Mouse (Mus musculus) hindbrain, embryonic 15.5 days (tissue): ENCODE measurements around the gene Camsap1. TPM values are rescaled to one million over a fixed set of nuclear protein-coding genes. Genes with fewer than 3 reads are reported as not detected.

ENCODE experiments used
- ATAC-seq: fragments of 200-750 bp; cut with Nextera tagmentation; 2 replicates; pipeline ENCODE4 v1.8.0; 2017; ENCODE audit warnings: low read depth, moderate number of reproducible peaks, moderate TSS enrichment; ENCODE audit not compliant: low FRiP score
- H3K27ac ChIP-seq: fragments of 300-500 bp; sonication (generic); replicated peaks from 2 replicates; pipeline ENCODE4 v1.5.1; 2015; ENCODE audit warnings: mild to moderate bottlenecking, inconsistent platforms
- H3K27me3 ChIP-seq: fragments of 300-500 bp; sonication (generic); 2 replicates; pipeline ENCODE4 v1.6.1; 2015; ENCODE audit warnings: control low read depth, inconsistent platforms
- H3K36me3 ChIP-seq: fragments of 300-500 bp; sonication (generic); 2 replicates; pipeline ENCODE4 v1.6.1; 2015; ENCODE audit warnings: control low read depth, inconsistent platforms
- H3K4me1 ChIP-seq: fragments of 300-500 bp; sonication (generic); replicated peaks from 2 replicates; pipeline ENCODE4 v1.6.1; 2015; ENCODE audit warnings: control low read depth, inconsistent platforms
- H3K4me2 ChIP-seq: fragments of 300-500 bp; sonication (generic); 2 replicates; pipeline ENCODE4 v1.6.1; 2015; ENCODE audit warnings: moderate library complexity, mild to moderate bottlenecking, inconsistent platforms
- H3K4me3 ChIP-seq: fragments of 300-500 bp; sonication (generic); 2 replicates; pipeline ENCODE4 v1.5.1; 2015; ENCODE audit warnings: mild to moderate bottlenecking, inconsistent platforms
- H3K9ac ChIP-seq: fragments of 300-500 bp; sonication (generic); 2 replicates; pipeline ENCODE4 v1.6.1; 2015; ENCODE audit warnings: inconsistent platforms
- H3K9me3 ChIP-seq: fragments of 300-500 bp; sonication (generic); 2 replicates; pipeline ENCODE4 v1.6.1; 2016; ENCODE audit warnings: control low read depth, inconsistent platforms
- WGBS: fragments of 180-500 bp; shearing (Covaris S2); methylation state at CpG from one replicate; pipeline ENCODE4 v1.1.7; 2015; 5-methylcytosine and 5-hydroxymethylcytosine counted together
- polyA plus RNA-seq: library from polyadenylated mRNA; unstranded; fragments of >200 nt; fragmentation: Nextera tagmentation; extraction: Ambion mirVana; gene quantifications from 2 replicates; pipeline ENCODE4 v1.2.1, GENCODE M21; 2015

The Camsap1 gene
- polyA plus RNA-seq, 1 experiment from 2014 or later: 71.7 TPM

DNA sequence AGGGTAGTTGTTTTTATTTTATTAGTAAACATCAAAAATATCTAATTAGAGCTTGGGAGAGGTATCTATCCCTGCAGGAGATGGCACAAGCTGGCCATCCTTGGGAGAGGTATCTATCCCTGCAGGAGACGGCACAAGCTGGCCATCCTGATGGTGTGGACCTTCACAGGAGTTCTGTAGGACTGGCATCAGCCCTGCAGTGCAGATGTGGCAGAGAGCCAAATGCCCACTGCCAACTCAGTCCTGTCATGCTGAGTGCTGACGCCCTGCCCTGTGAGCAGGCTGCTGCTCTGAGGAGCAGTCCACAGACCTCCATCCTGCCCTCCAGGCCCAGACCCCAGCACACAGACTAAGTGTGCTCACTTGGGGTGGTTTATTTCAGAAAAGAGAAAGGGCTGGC lies 18.9 kb upstream of the Camsap1 start:
- 60% methylated on average over 2 of the region's 2 CpGs for WGBS
- no peak for ATAC-seq

DNA sequence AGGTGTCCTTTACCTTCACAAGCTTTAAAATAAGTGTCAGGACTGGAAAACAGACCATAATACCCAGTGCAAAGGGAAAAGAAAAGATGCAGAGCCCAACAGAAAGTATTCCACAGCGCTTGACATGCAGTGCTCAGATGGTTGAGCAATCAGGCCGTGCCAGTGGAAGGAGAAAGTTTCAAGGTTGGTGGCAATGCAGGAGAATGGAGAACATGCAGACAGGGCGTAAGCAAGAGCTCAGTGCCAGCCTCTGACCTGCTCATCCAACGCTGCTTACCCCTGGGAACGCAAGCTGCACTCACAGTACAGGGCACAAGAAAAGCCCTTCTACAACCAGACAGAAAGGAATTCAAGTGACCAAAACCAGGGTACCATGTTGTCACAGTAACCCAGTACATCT lies 18.1 kb upstream of the Camsap1 start:
- Histone ChIP-seq H3K9me3 (no peaks in the 10 kb centered on the region), H3K4me2 (no peak overlapping the region), H3K9ac (no peak overlapping the region), H3K27me3 (no peaks in the 10 kb centered on the region), H3K4me3 (no peak overlapping the region), H3K27ac (no peak overlapping the region), H3K4me1 (no peaks in the 10 kb centered on the region), H3K36me3 (peaks cover 52% of the 10 kb centered on the region)
- 96% methylated on average over 5 of the region's 5 CpGs for WGBS
- ATAC-seq: no peak

More for the DNA sequence above, 18.9 kb upstream of the Camsap1 start:
- Histone ChIP-seq H3K9ac (no peak overlapping the region), H3K4me2 (no peak overlapping the region), H3K27ac (no peak overlapping the region), H3K9me3 (no peaks in the 10 kb centered on the region), H3K4me1 (no peaks in the 10 kb centered on the region), H3K27me3 (no peaks in the 10 kb centered on the region), H3K4me3 (no peak overlapping the region), H3K36me3 (peaks cover 61% of the 10 kb centered on the region)

DNA sequence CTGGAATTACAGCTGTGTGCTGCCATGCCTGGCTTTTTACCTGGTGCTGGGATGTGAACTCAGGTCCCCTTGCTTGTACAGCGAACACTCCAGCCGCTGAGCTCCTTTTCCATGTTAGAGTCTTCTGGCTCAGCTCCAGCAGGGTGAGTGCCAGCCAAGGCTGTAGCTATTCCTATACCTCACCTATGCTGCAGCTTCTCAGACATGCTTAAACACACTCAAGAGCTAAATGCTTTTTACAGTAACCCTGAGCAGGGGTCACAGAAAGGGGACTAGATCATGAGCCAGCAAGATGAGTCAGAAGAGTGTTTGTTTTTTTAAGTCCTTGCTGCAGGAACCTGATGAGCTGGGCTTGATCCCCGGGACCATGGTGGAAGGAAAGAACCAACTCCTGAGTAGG lies 14.6 kb upstream of the Camsap1 start:
- no peaks in the 10 kb centered on the region for H3K27me3 ChIP-seq
- H3K9me3 ChIP-seq: no peaks in the 10 kb centered on the region
- H3K4me3 ChIP-seq: no peak overlapping the region
- no peak overlapping the region for H3K4me2 ChIP-seq
- ATAC-seq: no peak
- peaks cover 33% of the 10 kb centered on the region for H3K36me3 ChIP-seq
- WGBS: 95% methylated on average over 3 of the region's 3 CpGs
- H3K27ac ChIP-seq: no peak overlapping the region
- H3K4me1 ChIP-seq: no peaks in the 10 kb centered on the region
- no peak overlapping the region for H3K9ac ChIP-seq

DNA sequence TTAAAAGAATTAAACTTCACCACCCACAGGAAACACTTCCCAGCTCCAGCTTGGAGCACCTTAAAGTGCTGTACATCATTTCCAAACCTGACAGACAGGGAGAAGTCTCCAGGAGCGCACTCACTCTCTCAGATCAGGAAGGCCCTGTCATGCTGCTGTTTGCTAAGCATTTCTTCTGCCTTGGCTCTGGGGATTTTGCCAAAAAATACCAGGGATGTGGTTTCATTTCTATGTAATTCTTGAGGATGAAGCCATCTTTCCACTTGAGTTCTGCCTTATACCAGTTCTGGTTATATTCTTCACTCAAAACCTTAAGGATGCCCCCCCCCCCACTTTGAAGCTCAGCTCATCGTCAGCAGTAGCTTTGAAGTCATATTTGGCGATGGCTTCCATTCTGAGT lies 11.7 kb upstream of the Camsap1 start:
- no peaks in the 10 kb centered on the region for H3K4me1 ChIP-seq
- no peaks in the 10 kb centered on the region for H3K9me3 ChIP-seq
- H3K27me3 ChIP-seq: no peaks in the 10 kb centered on the region
- 88% methylated on average over 3 of the region's 3 CpGs for WGBS
- ATAC-seq: no peak
- H3K9ac ChIP-seq: no peak overlapping the region
- H3K36me3 ChIP-seq: peaks cover 25% of the 10 kb centered on the region
- H3K4me2 ChIP-seq: no peak overlapping the region
- H3K27ac ChIP-seq: no peak overlapping the region
- H3K4me3 ChIP-seq: no peak overlapping the region

DNA sequence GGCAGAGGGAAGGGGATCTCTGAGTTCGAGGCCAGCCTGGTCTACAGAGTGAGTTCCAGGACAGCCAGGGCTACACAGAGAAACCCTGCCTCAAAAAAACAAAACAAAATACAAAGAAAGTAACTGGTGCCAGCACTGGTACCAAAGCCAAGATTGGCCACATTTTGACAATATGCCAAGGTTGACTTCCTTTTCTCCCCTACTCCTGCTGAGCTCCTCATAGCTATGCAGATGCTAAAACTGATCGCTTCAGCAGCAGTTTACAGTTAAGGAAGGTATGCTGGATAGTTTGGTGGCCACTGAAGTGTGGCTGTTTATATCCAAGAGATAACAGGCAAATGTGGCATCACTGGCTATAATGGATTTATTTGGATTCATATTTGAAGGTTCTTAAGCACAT lies 9.2 kb upstream of the Camsap1 start:
- H3K4me3 ChIP-seq: no peak overlapping the region
- H3K9ac ChIP-seq: no peak overlapping the region
- H3K27ac ChIP-seq: no peak overlapping the region
- ATAC-seq: no peak
- no peaks in the 10 kb centered on the region for H3K27me3 ChIP-seq
- no peaks in the 10 kb centered on the region for H3K4me1 ChIP-seq
- peaks cover 3% of the 10 kb centered on the region for H3K36me3 ChIP-seq
- no peaks in the 10 kb centered on the region for H3K9me3 ChIP-seq
- H3K4me2 ChIP-seq: no peak overlapping the region
- 56% methylated on average over 2 of the region's 2 CpGs for WGBS

DNA sequence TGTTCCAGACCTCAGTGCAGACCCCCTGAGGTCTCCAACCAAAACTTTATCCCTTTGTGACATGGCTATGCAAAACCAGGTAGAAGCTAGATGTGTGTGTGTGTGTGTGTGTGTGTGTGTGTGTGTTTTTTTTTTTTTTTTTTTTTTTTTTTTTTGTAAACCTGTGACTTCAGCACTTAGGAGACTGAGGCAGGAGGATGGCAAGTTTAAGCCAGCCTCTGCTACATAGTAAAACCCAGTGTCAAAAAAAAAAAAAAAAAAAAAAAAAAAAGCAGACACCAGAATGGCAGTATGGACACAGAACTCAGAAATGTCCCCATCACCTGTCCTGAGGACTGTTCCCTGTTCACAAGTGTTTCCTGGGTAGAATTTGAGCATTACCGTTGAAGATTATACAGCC lies 6.6 kb upstream of the Camsap1 start:
- no peak for ATAC-seq
- no peaks in the 10 kb centered on the region for H3K36me3 ChIP-seq
- H3K4me1 ChIP-seq: peaks cover 4% of the 10 kb centered on the region; the same call in 1 of the 2 replicates
- no peak overlapping the region for H3K27ac ChIP-seq
- 80% methylated on average over 1 of the region's 1 CpGs for WGBS
- no peaks in the 10 kb centered on the region for H3K27me3 ChIP-seq
- no peak overlapping the region for H3K9ac ChIP-seq
- H3K4me3 ChIP-seq: no peak overlapping the region
- H3K9me3 ChIP-seq: no peaks in the 10 kb centered on the region
- H3K4me2 ChIP-seq: no peak overlapping the region

DNA sequence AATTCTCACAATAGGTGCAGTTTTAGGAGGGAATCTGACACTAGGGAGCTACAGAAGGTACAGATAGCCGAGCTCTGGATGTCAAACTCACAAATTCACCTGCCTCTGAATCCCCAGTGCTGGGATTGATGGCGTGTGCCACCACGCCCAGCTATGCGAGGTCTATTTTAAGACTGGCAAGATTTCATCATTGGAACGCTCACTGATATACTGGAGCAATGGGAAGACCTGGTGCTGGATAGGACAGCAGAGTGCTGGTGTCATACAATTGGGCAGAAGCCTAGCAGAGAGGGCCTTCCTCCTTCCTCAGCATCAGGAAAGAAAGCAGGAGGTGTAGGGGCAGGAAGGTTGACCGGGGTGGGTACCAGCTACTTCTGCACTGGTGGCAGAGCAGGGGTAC lies 4.7 kb upstream of the Camsap1 start:
- Histone ChIP-seq H3K27me3 (no peaks in the 10 kb centered on the region), H3K4me1 (peaks cover 12% of the 10 kb centered on the region), H3K9ac (no peak overlapping the region), H3K27ac (no peak overlapping the region), H3K9me3 (no peaks in the 10 kb centered on the region), H3K4me2 (no peak overlapping the region), H3K36me3 (no peaks in the 10 kb centered on the region), H3K4me3 (no peak overlapping the region)
- ATAC-seq: no peak
- WGBS: 90% methylated on average over 6 of the region's 6 CpGs

DNA sequence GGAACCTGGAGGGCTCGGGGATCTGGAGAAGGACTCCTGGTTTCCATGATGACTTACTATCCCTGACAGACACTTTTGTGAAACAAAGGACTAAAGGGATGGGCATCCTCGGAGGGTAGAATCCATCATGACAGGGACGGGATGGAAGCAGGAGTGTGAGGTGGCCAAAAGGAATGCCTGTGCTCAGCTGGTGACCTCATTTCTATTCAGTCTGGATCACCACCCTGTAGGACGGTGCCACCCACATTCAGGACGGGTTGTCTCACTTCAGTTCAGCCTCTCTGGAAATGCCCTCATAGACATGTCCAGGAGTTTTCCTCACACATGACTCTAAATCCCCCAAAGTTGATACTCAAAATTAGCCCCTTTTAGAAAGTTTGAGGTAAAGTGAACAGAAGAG lies 3.5 kb upstream of the Camsap1 start:
- ATAC-seq: no peak

DNA sequence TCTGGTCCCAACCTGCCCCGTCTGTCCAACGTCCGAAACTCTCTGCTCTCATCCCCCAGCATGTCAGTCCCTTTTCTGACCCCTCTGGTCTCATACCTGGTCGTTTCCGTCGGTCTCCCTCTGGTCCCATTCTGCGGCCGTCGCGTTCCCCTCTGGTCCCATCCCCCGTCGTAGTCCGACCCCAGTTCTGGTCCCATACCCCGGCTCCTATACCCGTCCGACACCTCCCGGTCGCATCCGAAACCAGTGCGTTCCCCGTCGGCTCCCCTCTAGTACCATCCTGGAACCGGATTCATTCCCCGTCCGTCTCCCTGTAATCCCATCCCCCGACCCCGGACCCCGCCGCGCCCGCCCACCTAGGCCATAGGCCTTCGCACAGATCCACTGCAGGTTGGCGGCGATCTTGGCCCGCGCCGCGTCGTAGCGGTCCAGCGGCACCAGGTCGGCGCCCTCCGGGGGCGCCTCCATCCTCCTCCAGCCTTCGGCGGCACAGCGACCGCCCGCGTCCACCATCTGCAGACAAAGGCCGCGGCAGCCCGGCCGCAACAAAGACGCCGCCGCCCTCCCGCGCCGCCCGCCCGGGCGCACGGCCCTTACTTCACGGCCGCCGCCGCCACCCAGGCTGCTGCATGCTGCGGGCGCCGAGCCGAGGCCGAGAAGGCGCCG lies 523 bp downstream of the Camsap1 start:
- peak overlapping the region; percentile 96 for H3K9ac ChIP-seq
- peak overlapping the region; percentile 94 for H3K4me3 ChIP-seq
- peak; percentile 6; the same call in 1 of the 2 replicates for ATAC-seq
- no peaks in the 10 kb centered on the region for H3K9me3 ChIP-seq
- H3K4me2 ChIP-seq: peak overlapping the region; percentile 74
- no peaks in the 10 kb centered on the region for H3K27me3 ChIP-seq
- H3K4me1 ChIP-seq: peaks cover 56% of the 10 kb centered on the region
- under 1% methylated on average over 76 of the region's 76 CpGs for WGBS
- no peaks in the 10 kb centered on the region for H3K36me3 ChIP-seq
- H3K27ac ChIP-seq: peak overlapping the region; percentile 93

More for the DNA sequence above, 3.5 kb upstream of the Camsap1 start:
- Histone ChIP-seq H3K27ac (no peak overlapping the region), H3K4me2 (no peak overlapping the region), H3K4me1 (peaks cover 16% of the 10 kb centered on the region), H3K9ac (no peak overlapping the region), H3K27me3 (no peaks in the 10 kb centered on the region), H3K9me3 (no peaks in the 10 kb centered on the region), H3K4me3 (no peak overlapping the region), H3K36me3 (no peaks in the 10 kb centered on the region)
- WGBS: 56% methylated on average over 5 of the region's 5 CpGs

DNA sequence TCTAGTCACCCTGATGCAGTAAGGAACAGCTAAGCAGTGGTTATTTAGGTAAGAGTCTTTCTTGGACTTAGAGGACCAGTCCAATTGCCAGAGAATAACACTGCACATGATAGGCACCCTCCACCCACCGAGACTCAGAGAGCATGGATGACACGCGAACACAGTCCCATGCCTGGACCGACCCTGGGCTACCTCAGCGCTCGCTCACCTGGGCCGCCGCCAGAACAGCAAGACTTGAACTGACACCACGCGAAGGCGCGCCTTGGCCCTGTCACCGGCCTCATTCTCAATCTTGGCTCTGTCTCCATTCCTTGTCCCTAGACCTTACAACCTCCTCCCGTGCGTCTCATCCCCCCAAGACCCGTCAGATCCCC lies 1.0 kb downstream of the Camsap1 start:
- H3K4me1 ChIP-seq: peaks cover 59% of the 10 kb centered on the region
- WGBS: 0% methylated on average over 16 of the region's 16 CpGs
- no peaks in the 10 kb centered on the region for H3K36me3 ChIP-seq
- H3K27me3 ChIP-seq: no peaks in the 10 kb centered on the region
- H3K9ac ChIP-seq: peak overlapping the region; percentile 96
- peak overlapping the region; percentile 74 for H3K4me2 ChIP-seq
- no peaks in the 10 kb centered on the region for H3K9me3 ChIP-seq
- peak overlapping the region; percentile 93 for H3K27ac ChIP-seq
- peak overlapping the region; percentile 94 for H3K4me3 ChIP-seq
- ATAC-seq: no peak

DNA sequence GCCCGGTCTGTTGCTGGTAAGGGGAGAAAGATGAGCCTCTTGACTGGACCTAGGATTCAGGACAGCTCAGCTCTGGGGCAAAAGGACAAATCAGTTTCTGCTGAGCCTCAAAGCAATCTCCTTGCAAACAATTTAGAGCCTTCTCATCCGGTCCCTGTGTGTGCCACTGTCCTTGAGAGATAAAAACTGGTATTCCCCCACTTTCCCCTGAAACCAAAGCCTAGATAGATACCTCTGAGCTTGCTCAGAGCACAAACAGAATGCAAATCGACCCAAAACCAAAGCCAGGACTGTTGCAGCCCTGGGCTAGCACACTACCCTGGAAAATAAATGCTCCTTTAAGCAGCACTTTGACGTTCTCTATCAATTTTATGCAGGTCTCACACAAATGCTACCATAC lies 4.1 kb downstream of the Camsap1 start:
- peaks cover 48% of the 10 kb centered on the region for H3K4me1 ChIP-seq
- no peak overlapping the region for H3K4me2 ChIP-seq
- WGBS: 87% methylated on average over 4 of the region's 4 CpGs
- ATAC-seq: no peak
- no peak overlapping the region for H3K9ac ChIP-seq
- H3K9me3 ChIP-seq: no peaks in the 10 kb centered on the region
- H3K27ac ChIP-seq: no peak overlapping the region
- H3K36me3 ChIP-seq: no peaks in the 10 kb centered on the region
- no peaks in the 10 kb centered on the region for H3K27me3 ChIP-seq
- H3K4me3 ChIP-seq: no peak overlapping the region

DNA sequence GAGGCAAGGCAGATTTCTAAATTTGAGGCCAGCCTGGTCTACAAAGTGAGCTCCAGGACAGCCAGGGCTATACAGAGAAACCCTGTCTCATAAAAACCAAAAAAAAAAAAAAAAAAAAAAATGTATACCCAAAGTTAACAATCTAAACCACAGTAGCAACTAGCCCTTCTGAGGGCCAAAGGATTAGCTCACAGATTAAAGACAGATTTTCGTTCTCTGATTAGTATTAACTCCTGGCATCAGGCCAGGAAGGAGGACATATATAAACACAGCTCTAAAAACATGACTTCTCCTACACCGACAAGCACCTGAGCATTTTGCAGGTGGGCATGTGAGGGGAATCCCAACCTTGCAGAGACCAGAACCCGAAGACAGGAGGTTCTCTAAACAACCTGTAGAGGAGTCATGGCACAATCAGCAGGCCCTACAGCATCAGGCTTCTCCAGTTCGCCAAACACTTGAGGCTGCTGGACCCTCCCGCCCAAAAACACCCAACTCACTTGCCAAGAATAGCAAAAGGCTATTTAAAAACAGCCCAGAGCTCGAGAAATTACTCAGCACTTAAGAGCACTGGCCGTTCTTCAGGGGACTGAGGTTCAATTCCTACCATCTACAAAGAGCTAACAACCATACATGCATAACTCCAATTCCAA lies 5.4 kb downstream of the Camsap1 start:
- H3K4me1 ChIP-seq: peaks cover 47% of the 10 kb centered on the region
- 82% methylated on average over 7 of the region's 7 CpGs for WGBS
- ATAC-seq: no peak

More for the DNA sequence above, 5.4 kb downstream of the Camsap1 start:
- no peak overlapping the region for H3K9ac ChIP-seq
- no peak overlapping the region for H3K27ac ChIP-seq
- no peaks in the 10 kb centered on the region for H3K36me3 ChIP-seq
- H3K27me3 ChIP-seq: no peaks in the 10 kb centered on the region
- no peaks in the 10 kb centered on the region for H3K9me3 ChIP-seq
- no peak overlapping the region for H3K4me2 ChIP-seq
- H3K4me3 ChIP-seq: no peak overlapping the region
